Mouse (Mus musculus) heart, postnatal 0 days (tissue): ENCODE results near the gene A3galt2. TPM values are rescaled to one million over a fixed set of nuclear protein-coding genes. Genes with fewer than 3 reads are reported as not detected.

Experiments used
- ATAC-seq: fragments of 200-750 bp; cut with Nextera tagmentation; 2 replicates; pipeline ENCODE4 v1.8.0; 2017; ENCODE audit warnings: low read depth, moderate number of reproducible peaks, moderate library complexity; ENCODE audit not compliant: insufficient read depth
- DNase-seq: peaks from one replicate; pipeline ENCODE4 v3.0.0-alpha.2; 2016; ENCODE audit warnings: low spot score
- H3K27ac ChIP-seq: fragments of 300-500 bp; sonication (generic); 2 replicates; pipeline ENCODE4 v1.5.1; 2014; ENCODE audit warnings: low read depth, mild to moderate bottlenecking
- H3K27me3 ChIP-seq: fragments of 300-500 bp; sonication (generic); 2 replicates; pipeline ENCODE4 v1.6.1; 2014; ENCODE audit warnings: low read length, mixed read lengths; ENCODE audit not compliant: control insufficient read depth, insufficient read depth
- H3K36me3 ChIP-seq: fragments of 300-500 bp; sonication (generic); replicated peaks from 2 replicates; pipeline ENCODE4 v1.6.1; 2014; ENCODE audit warnings: low read length, mixed read lengths; ENCODE audit not compliant: control insufficient read depth, insufficient read depth
- H3K4me1 ChIP-seq: fragments of 300-500 bp; sonication (generic); 2 replicates; pipeline ENCODE4 v1.6.1; 2014; ENCODE audit warnings: antibody characterized with exemption; ENCODE audit not compliant: control insufficient read depth, insufficient read depth
- H3K4me2 ChIP-seq: fragments of 300-500 bp; sonication (generic); 2 replicates; pipeline ENCODE4 v1.6.1; 2014; ENCODE audit warnings: low read depth, mild to moderate bottlenecking, low read length, moderate library complexity
- H3K4me3 ChIP-seq: fragments of 300-500 bp; sonication (generic); 2 replicates; pipeline ENCODE4 v1.5.1; 2014; ENCODE audit warnings: low read depth, low read length
- H3K9ac ChIP-seq: fragments of 300-500 bp; sonication (generic); replicated peaks from 2 replicates; pipeline ENCODE4 v1.6.1; 2014; ENCODE audit warnings: low read depth, low read length, mixed read lengths
- H3K9me3 ChIP-seq: fragments of 300-500 bp; sonication (generic); replicated peaks from 2 replicates; pipeline ENCODE4 v1.6.1; 2016; ENCODE audit warnings: low read length; ENCODE audit not compliant: control insufficient read depth
- CTCF ChIP-seq: IDR thresholded peaks from 2 replicates; pipeline ENCODE4 v1.5.1; 2016; ENCODE audit warnings: antibody characterized with exemption, control low read depth, low read depth
- EP300 ChIP-seq: IDR thresholded peaks from 2 replicates; pipeline ENCODE4 v1.6.1; 2016; ENCODE audit warnings: antibody characterized with exemption, low read depth
- WGBS: fragments of 180-500 bp; shearing (Covaris S2); extraction: QIAGEN DNeasy Blood & Tissue Kit; methylation state at CpG from one replicate; pipeline ENCODE4 v1.1.7; 2014; 5-methylcytosine and 5-hydroxymethylcytosine counted together
- polyA plus RNA-seq: library from polyadenylated mRNA; unstranded; fragments of >200 nt; fragmentation: Nextera tagmentation; extraction: Ambion mirVana; gene quantifications from 2 replicates; pipeline ENCODE4 v1.2.1, GENCODE M21; 2015
- total RNA-seq: library from RNA; depleted of rRNA; stranded (reverse); fragments of >200 nt; gene quantifications from 2 replicates; pipeline ENCODE4 v1.2.3, GENCODE M21; 2014; ENCODE audit warnings: low replicate concordance

The A3galt2 gene
- total and polyA plus RNA-seq, 2 experiments from 2014 or later, result 0.03 TPM; not detected in 1

DNA sequence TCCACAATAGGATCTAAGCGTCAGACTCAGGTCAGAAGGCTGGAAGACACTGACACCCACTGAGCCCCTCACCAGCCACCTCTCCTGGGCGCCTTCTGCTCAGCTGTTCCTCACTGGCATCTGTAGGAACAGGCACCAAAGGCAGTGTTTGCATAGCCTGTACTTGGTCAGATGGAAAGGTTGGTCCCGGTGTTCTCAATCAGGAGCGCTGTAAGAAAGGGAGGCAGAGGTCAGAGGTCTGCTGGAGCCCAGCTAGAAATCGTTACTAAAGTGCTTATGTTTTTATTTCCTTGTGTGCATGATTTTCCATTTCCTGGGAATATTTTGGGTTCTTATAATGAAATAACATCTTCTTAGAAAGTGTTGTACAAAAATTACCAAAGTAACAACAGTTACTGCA lies 13.3 kb upstream of the A3galt2 start:
- Histone ChIP-seq H3K4me2 (no peak overlapping the region), H3K9me3 (no peaks in the 10 kb centered on the region), H3K4me1 (peaks cover 10% of the 10 kb centered on the region), H3K27ac (no peak overlapping the region), H3K27me3 (no peaks in the 10 kb centered on the region), H3K9ac (no peak overlapping the region), H3K4me3 (no peak overlapping the region), H3K36me3 (peaks cover 39% of the 10 kb centered on the region)
- no peak for TF ChIP-seq EP300
- no peak for TF ChIP-seq CTCF
- DNase-seq, result no peak
- ATAC-seq, result no peak
- 73% methylated on average over 5 of the region's 5 CpGs for WGBS

DNA sequence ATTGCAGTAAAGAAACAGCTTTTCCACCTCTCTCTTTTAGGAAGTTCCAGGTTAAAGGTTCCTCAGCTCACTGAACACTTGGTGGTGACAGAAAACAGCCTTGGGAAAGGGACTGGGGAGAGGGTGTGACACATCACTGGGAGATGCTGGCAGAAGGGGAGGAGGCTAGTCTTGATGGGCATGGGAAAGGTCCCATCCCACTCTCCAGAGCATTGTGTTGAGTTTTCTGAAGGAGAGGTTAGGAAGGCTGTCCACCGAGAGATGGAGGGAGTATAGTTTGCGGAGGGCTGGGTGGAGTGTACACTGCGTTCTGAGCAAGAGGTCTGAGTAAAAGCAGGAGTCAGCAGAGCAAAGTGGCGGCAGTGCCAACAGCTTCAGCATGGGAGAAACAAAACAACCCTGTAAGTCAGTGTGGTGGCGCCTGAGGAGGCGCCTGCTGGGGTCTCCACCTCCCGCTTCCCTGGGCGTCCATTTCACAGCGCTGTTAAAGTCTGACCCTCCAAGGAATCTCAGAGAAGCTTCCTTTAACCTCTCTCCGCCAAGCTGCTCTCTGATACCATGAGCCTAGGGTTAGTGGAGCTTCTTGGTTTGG lies 12.7 kb upstream of the A3galt2 start:
- TF ChIP-seq CTCF, result no peak
- no peak for TF ChIP-seq EP300
- H3K4me3 ChIP-seq, result no peak overlapping the region
- no peaks in the 10 kb centered on the region for H3K27me3 ChIP-seq
- H3K4me2 ChIP-seq, result no peak overlapping the region
- peaks cover 45% of the 10 kb centered on the region for H3K36me3 ChIP-seq
- H3K27ac ChIP-seq, result no peak overlapping the region
- DNase-seq, result no peak
- peaks cover 4% of the 10 kb centered on the region for H3K4me1 ChIP-seq
- WGBS, result 60% methylated on average over 10 of the region's 10 CpGs
- H3K9me3 ChIP-seq, result no peaks in the 10 kb centered on the region
- ATAC-seq, result peak; percentile 40
- H3K9ac ChIP-seq, result no peak overlapping the region

DNA sequence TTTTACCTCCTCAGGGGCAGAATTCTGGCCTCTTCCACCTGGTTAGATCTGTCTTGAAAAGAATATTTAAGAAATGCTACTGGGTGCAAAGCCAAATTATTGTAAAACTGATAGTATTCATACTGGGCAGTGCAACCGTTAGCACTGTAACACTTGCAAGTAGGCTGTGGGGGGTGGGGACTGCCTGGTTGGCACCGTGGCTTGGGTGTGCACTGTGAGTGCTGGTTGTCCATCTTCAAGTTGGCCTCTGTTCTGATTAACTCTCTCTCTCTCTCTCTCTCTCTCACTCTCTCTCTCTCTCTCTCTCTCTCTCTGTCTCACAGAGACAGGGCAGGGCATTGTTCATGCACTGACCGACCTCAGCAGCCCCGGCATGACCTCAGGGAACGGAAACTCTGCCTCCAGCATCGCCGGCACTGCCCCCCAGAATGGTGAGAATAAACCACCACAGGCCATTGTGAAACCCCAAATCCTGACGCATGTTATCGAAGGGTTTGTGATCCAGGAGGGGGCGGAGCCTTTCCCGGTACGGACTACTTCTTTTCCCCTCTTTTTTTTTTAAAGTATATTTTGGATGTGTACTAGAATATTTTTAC lies 12.0 kb upstream of the A3galt2 start:
- WGBS, result 71% methylated on average over 12 of the region's 12 CpGs
- Histone ChIP-seq H3K4me1 (peaks cover 3% of the 10 kb centered on the region), H3K4me3 (no peak overlapping the region), H3K27ac (no peak overlapping the region), H3K9ac (no peak overlapping the region), H3K9me3 (no peaks in the 10 kb centered on the region), H3K36me3 (peaks cover 51% of the 10 kb centered on the region), H3K4me2 (no peak overlapping the region), H3K27me3 (no peaks in the 10 kb centered on the region)
- no peak for TF ChIP-seq EP300
- no peak for TF ChIP-seq CTCF
- DNase-seq (no peak), ATAC-seq (no peak)

DNA sequence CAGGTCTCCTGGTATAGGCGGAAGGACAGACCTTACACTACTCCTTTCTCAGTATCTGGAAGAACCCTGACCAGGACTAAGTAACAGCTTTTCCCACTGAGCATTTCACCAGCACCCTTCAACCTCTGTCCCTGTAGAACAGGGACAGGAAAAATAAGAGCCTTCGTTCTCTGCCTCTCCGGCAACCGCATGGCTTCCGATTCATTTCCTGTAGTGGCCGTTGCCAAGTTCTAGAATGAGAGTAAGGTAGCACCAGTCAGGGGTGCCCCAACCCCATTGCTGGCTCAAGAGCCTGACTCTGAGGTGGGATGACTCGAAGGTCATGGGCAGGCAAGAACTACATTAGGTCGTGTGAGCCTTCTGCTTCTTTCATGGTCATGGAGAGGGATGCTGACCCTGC lies 10.0 kb upstream of the A3galt2 start:
- WGBS, result 77% methylated on average over 8 of the region's 8 CpGs
- ATAC-seq, result no peak
- Histone ChIP-seq H3K4me2 (no peak overlapping the region), H3K27me3 (no peaks in the 10 kb centered on the region), H3K36me3 (peaks cover 71% of the 10 kb centered on the region), H3K27ac (no peak overlapping the region), H3K4me1 (no peaks in the 10 kb centered on the region), H3K4me3 (no peak overlapping the region), H3K9me3 (no peaks in the 10 kb centered on the region), H3K9ac (no peak overlapping the region)
- no peak for TF ChIP-seq CTCF
- TF ChIP-seq EP300, result no peak
- DNase-seq, result no peak

DNA sequence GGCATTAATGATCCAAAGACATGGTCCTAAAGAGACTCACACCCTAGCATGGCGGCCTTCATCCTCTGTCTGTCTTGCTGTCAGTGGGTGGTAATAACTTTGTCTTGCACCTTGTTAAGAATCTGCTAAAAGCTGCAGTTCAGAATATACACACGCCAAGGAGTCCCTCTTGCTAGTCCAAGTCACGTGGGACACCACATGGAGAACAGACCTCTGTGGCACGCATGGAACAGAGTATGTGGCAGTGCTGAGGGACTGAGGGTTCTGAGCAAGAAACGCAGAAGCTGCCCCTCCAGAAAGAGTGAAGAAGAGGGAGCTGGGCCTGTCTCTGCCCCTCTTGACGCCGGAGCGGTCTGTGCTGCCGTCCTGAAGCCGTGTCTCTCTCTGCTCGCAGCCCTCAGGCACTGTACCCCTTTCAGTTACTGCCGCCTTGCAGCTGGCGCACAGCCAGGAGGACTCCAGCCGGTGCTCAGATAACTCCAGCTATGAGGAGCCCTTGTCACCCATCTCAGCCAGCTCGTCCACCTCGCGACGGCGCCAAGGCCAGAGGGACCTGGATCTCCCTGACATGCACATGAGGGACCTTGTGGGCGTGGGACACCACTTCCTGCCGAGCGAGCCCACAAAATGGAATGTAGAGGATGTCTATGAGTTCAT lies 7.4 kb upstream of the A3galt2 start:
- peaks cover 97% of the 10 kb centered on the region for H3K36me3 ChIP-seq
- DNase-seq (no peak), ATAC-seq (0 out of 2 replicates have a peak, but pooled peaks have one; percentile 45)
- H3K4me3 ChIP-seq, result no peak overlapping the region
- no peaks in the 10 kb centered on the region for H3K4me1 ChIP-seq
- TF ChIP-seq CTCF (no peak), EP300 (no peak)
- H3K4me2 ChIP-seq, result no peak overlapping the region
- no peaks in the 10 kb centered on the region for H3K27me3 ChIP-seq
- 42% methylated on average over 22 of the region's 22 CpGs for WGBS
- no peaks in the 10 kb centered on the region for H3K9me3 ChIP-seq
- H3K27ac ChIP-seq, result no peak overlapping the region
- H3K9ac ChIP-seq, result no peak overlapping the region
